Mouse (Mus musculus): ENCODE measurements at regions not wholly inside any gene's neighbourhood (a gene's known extent, or its start where the extent isn't known, plus 50 kb on each side); places are given as distances from the start of the nearest gene placed in this dataset.

DNA sequence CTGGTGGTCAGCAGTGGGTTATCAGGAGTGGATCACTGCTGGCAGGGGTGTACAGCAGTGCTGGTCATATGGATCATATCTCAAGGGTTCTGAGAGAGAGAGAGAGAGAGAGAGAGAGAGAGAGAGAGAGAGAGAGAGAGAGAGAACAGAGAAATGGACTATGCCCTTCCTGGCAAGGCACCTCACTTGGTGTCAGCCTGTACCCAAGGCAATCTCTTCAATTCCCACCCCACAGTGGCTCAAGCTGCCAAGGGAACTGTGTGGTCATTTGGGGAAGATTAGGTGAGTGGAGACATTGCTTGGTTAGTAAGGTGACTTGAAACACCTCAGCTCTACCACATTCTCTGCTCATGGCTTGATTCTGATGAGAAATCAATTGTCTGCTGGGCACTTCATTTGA, 80.8 kb upstream of the Agap1 start:
- Histone ChIP-seq H3K4me2 (no peak overlapping the region), H3K4me3 (ENCODE audit: low read depth, low read length) (no peak overlapping the region), H3K9me3 (replicated peaks; ENCODE audit: control insufficient read depth, low read length) (no peaks in the 10 kb centered on the region), H3K4me1 (ENCODE audit: control insufficient read depth, insufficient read depth, low read length) (no peaks in the 10 kb centered on the region), H3K27ac (ENCODE audit: low read depth, low read length) (no peak overlapping the region), H3K9ac (ENCODE audit: low read depth, low read length) (no peak overlapping the region), H3K36me3 (ENCODE audit: control insufficient read depth, insufficient read depth, low read length) (no peaks in the 10 kb centered on the region), H3K27me3 (ENCODE audit: control insufficient read depth, insufficient read depth, low read length) (no peaks in the 10 kb centered on the region)
- no peak for ATAC-seq (replicated peaks; ENCODE audit: insufficient number of reproducible peaks, low FRiP score, low TSS enrichment)

DNA sequence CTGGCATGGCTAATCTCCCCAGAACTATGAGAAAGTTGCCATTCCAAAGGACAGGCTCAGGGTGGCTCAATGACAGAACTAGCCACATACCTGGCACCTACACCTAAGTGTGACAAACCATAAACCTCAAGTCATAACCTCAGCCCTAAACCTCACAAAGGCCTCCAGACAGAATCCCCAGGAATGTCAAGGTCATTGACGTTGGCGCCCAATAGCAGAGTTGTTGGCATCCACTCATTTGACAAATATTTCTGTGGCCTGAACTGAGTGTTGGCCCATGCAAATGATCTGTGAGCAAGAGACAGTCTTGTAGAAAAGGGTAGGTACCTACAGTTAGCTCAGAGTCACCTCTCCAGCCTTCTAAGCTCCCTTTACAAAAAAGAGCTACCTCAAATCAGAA, 80.3 kb upstream of the Agap1 start:
- H3K4me3 ChIP-seq (ENCODE audit: low read depth, low read length), result no peak overlapping the region
- no peak overlapping the region for H3K27ac ChIP-seq (ENCODE audit: low read depth, low read length)
- H3K4me1 ChIP-seq (ENCODE audit: control insufficient read depth, insufficient read depth, low read length), result no peaks in the 10 kb centered on the region
- no peak overlapping the region for H3K4me2 ChIP-seq
- no peak for ATAC-seq (replicated peaks; ENCODE audit: insufficient number of reproducible peaks, low FRiP score, low TSS enrichment)
- no peaks in the 10 kb centered on the region for H3K27me3 ChIP-seq (ENCODE audit: control insufficient read depth, insufficient read depth, low read length)
- WGBS (ENCODE audit: insufficient replicate concordance), result 78% methylated on average over 2 of the region's 2 CpGs
- no peaks in the 10 kb centered on the region for H3K36me3 ChIP-seq (ENCODE audit: control insufficient read depth, insufficient read depth, low read length)
- H3K9ac ChIP-seq (ENCODE audit: low read depth, low read length), result no peak overlapping the region
- H3K9me3 ChIP-seq (replicated peaks; ENCODE audit: control insufficient read depth, low read length), result no peaks in the 10 kb centered on the region

DNA sequence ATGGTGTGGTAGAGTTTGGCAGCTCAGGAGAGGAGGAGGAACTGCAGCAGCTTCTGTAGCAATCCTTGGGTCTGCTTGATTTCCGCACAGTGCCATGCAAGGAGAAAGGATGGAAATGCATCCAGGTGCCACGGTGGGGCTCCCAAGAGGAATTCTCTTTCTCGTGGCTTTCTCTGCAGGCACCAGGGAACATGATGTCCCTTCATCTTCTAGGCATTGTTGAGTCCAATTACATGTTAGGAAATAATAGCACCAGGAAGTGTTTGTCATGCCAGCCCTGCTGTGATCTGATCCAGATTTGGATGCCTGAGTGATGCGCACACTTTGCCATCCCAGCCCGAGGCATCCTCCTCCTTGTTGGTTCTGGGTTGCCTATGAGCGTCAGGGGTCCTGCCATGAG, 72.6 kb upstream of the Agap1 start:
- no peak overlapping the region for H3K27ac ChIP-seq (ENCODE audit: low read depth, low read length)
- H3K36me3 ChIP-seq (ENCODE audit: control insufficient read depth, insufficient read depth, low read length), result no peaks in the 10 kb centered on the region
- H3K4me1 ChIP-seq (ENCODE audit: control insufficient read depth, insufficient read depth, low read length), result no peaks in the 10 kb centered on the region
- H3K27me3 ChIP-seq (ENCODE audit: control insufficient read depth, insufficient read depth, low read length), result no peaks in the 10 kb centered on the region
- ATAC-seq (replicated peaks; ENCODE audit: insufficient number of reproducible peaks, low FRiP score, low TSS enrichment), result no peak
- H3K4me2 ChIP-seq, result no peak overlapping the region
- no peak overlapping the region for H3K4me3 ChIP-seq (ENCODE audit: low read depth, low read length)
- H3K9ac ChIP-seq (ENCODE audit: low read depth, low read length), result no peak overlapping the region
- whole genome bisulfite sequencing (ENCODE audit: insufficient replicate concordance), result 77% methylated on average over 6 of the region's 6 CpGs
- no peaks in the 10 kb centered on the region for H3K9me3 ChIP-seq (replicated peaks; ENCODE audit: control insufficient read depth, low read length)

DNA sequence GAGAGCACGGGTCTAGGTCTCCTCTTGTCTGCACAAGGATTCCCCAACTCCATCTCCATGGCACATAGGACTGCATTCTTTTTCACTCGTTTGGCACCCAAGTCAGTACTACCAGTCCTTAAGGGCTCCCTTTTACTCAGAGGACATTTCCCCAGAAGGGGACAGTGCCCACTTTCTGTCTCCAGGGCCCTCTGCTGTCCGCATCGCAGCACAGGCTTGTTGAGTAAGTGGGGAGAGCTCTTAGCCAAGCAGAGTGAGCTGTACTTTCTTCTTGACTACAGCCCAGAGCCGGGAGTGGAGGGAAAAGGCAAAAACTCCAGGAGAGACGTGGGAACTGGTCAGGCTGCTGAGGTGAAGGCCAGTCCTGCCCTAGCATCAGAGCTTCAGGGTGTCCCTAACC, 69.5 kb upstream of the Agap1 start:
- Histone ChIP-seq H3K36me3 (ENCODE audit: control insufficient read depth, insufficient read depth, low read length) (no peaks in the 10 kb centered on the region), H3K4me2 (no peak overlapping the region), H3K4me3 (ENCODE audit: low read depth, low read length) (no peak overlapping the region), H3K27me3 (ENCODE audit: control insufficient read depth, insufficient read depth, low read length) (peaks cover 3% of the 10 kb centered on the region; the same call in 1 of the 2 replicates), H3K4me1 (ENCODE audit: control insufficient read depth, insufficient read depth, low read length) (no peaks in the 10 kb centered on the region), H3K9me3 (replicated peaks; ENCODE audit: control insufficient read depth, low read length) (no peaks in the 10 kb centered on the region), H3K27ac (ENCODE audit: low read depth, low read length) (no peak overlapping the region), H3K9ac (ENCODE audit: low read depth, low read length) (no peak overlapping the region)
- no peak for ATAC-seq (replicated peaks; ENCODE audit: insufficient number of reproducible peaks, low FRiP score, low TSS enrichment)
- WGBS (ENCODE audit: insufficient replicate concordance), result 59% methylated on average over 6 of the region's 6 CpGs

DNA sequence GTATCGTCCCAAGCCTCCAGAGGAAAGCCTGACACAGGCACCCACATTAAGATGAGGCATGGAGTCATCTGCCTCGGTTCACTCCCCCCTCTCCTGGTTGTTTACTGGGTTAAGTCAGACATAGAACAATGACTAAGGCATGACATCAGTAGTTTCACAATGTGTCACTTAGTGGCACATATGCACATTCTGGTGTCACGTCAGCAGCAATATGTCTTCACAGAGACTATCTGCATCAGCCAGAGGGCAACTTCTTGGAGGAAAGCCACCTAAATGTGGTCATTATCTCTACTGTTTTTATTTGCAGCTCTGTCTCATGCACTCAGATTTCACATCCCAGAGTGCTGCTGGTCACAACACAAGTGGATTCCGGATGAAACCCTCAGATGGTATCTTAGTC, 61.9 kb upstream of the Agap1 start:
- Histone ChIP-seq H3K36me3 (ENCODE audit: control insufficient read depth, insufficient read depth, low read length) (no peaks in the 10 kb centered on the region), H3K4me1 (ENCODE audit: control insufficient read depth, insufficient read depth, low read length) (no peaks in the 10 kb centered on the region), H3K9ac (ENCODE audit: low read depth, low read length) (no peak overlapping the region), H3K4me3 (ENCODE audit: low read depth, low read length) (no peak overlapping the region), H3K9me3 (replicated peaks; ENCODE audit: control insufficient read depth, low read length) (no peaks in the 10 kb centered on the region), H3K27me3 (ENCODE audit: control insufficient read depth, insufficient read depth, low read length) (peaks cover 3% of the 10 kb centered on the region; the same call in 1 of the 2 replicates), H3K4me2 (no peak overlapping the region), H3K27ac (ENCODE audit: low read depth, low read length) (no peak overlapping the region)
- ATAC-seq (replicated peaks; ENCODE audit: insufficient number of reproducible peaks, low FRiP score, low TSS enrichment), result no peak
- WGBS (ENCODE audit: insufficient replicate concordance), result 66% methylated on average over 4 of the region's 4 CpGs

DNA sequence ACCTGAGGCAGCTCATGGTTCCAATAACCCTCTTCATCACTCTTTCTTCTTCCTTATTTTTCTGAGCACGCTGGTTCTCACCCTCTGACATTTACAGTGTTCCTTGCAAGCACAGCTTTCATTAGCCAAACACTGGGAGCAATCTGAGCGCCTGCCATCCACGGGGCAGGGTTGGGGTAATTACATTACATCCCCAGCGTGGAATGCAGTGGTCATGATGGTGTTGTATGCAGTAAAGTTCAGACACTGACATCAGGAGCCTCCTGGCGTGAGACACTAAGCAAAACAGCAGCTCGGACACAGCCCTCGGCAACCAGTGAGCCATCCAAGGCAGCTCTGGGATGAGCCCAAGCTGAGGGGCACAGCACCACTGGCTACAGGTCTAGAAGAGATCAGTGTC, 60.1 kb upstream of the Agap1 start:
- Histone ChIP-seq H3K9ac (ENCODE audit: low read depth, low read length) (no peak overlapping the region), H3K27me3 (ENCODE audit: control insufficient read depth, insufficient read depth, low read length) (no peaks in the 10 kb centered on the region), H3K9me3 (replicated peaks; ENCODE audit: control insufficient read depth, low read length) (no peaks in the 10 kb centered on the region), H3K4me2 (no peak overlapping the region), H3K36me3 (ENCODE audit: control insufficient read depth, insufficient read depth, low read length) (no peaks in the 10 kb centered on the region), H3K4me3 (ENCODE audit: low read depth, low read length) (no peak overlapping the region), H3K27ac (ENCODE audit: low read depth, low read length) (no peak overlapping the region), H3K4me1 (ENCODE audit: control insufficient read depth, insufficient read depth, low read length) (no peaks in the 10 kb centered on the region)
- WGBS (ENCODE audit: insufficient replicate concordance), result 55% methylated on average over 7 of the region's 7 CpGs
- ATAC-seq (replicated peaks; ENCODE audit: insufficient number of reproducible peaks, low FRiP score, low TSS enrichment), result no peak

DNA sequence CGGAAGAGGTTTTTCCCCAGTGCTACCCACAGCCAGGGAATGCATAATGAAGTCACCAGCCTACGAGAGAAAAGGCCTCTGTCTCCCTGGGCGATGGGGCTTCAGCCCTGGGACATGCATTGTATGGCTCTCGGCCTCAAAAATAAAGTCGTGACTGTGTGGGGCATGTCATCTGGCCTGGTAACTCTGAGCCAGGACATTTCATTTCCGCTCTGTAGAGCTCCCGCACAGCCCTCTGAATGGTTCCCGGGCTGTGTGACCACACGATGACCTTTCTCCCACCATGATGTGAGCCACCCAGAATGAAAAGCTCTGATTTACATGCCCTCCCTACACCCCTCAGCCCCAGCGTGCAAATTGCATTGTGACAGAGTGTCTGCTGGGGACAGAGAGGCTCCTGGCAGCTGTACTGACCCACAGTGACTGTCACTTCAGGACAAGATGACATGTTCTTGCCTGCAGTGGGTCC, 53.8 kb upstream of the Agap1 start:
- H3K4me1 ChIP-seq (ENCODE audit: control insufficient read depth, insufficient read depth, low read length), result no peaks in the 10 kb centered on the region
- no peak overlapping the region for H3K4me3 ChIP-seq (ENCODE audit: low read depth, low read length)
- no peak overlapping the region for H3K9ac ChIP-seq (ENCODE audit: low read depth, low read length)
- H3K36me3 ChIP-seq (ENCODE audit: control insufficient read depth, insufficient read depth, low read length), result no peaks in the 10 kb centered on the region
- no peaks in the 10 kb centered on the region for H3K27me3 ChIP-seq (ENCODE audit: control insufficient read depth, insufficient read depth, low read length)
- H3K4me2 ChIP-seq, result no peak overlapping the region
- ATAC-seq (replicated peaks; ENCODE audit: insufficient number of reproducible peaks, low FRiP score, low TSS enrichment), result no peak
- no peak overlapping the region for H3K27ac ChIP-seq (ENCODE audit: low read depth, low read length)
- WGBS (ENCODE audit: insufficient replicate concordance), result 67% methylated on average over 10 of the region's 10 CpGs
- H3K9me3 ChIP-seq (replicated peaks; ENCODE audit: control insufficient read depth, low read length), result no peaks in the 10 kb centered on the region

DNA sequence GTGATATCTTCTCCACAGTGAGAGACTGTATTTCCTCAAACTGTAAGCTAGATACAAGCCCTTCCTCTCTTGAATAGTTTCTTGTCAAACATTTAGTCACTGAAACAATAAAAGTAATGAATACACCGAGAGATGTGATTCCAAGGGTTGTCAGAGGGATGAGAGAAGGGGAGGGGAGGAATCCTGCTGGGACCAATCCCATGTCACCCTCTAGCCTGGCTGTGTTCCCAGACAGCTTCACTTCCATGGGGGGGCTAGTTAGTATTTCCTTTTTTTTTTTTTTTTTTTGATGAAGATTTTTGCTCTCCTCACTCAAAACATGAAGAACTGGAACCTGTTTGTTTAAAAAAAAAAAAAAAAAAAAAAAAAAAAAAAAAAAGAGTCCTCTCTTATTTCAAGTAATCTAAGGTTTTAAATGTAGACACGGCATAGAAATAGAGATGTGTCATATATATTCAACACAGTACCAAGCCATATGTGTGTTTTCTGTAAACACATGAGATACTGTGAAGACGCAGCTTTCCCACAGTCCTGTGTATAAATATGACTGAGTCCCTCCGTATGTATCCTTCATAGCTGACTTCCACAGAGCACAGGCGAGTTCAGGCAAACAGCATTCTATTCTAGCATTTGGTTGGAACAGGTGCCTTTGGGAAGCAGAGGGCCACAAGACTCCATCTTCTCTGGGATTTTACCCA, 51.9 kb upstream of the Agap1 start:
- WGBS (ENCODE audit: insufficient replicate concordance), result 79% methylated on average over 5 of the region's 5 CpGs
- Histone ChIP-seq H3K9me3 (replicated peaks; ENCODE audit: control insufficient read depth, low read length) (no peaks in the 10 kb centered on the region), H3K4me3 (ENCODE audit: low read depth, low read length) (no peak overlapping the region), H3K9ac (ENCODE audit: low read depth, low read length) (no peak overlapping the region), H3K27ac (ENCODE audit: low read depth, low read length) (no peak overlapping the region), H3K36me3 (ENCODE audit: control insufficient read depth, insufficient read depth, low read length) (no peaks in the 10 kb centered on the region), H3K4me2 (no peak overlapping the region), H3K27me3 (ENCODE audit: control insufficient read depth, insufficient read depth, low read length) (no peaks in the 10 kb centered on the region), H3K4me1 (ENCODE audit: control insufficient read depth, insufficient read depth, low read length) (no peaks in the 10 kb centered on the region)
- ATAC-seq (replicated peaks; ENCODE audit: insufficient number of reproducible peaks, low FRiP score, low TSS enrichment), result no peak

DNA sequence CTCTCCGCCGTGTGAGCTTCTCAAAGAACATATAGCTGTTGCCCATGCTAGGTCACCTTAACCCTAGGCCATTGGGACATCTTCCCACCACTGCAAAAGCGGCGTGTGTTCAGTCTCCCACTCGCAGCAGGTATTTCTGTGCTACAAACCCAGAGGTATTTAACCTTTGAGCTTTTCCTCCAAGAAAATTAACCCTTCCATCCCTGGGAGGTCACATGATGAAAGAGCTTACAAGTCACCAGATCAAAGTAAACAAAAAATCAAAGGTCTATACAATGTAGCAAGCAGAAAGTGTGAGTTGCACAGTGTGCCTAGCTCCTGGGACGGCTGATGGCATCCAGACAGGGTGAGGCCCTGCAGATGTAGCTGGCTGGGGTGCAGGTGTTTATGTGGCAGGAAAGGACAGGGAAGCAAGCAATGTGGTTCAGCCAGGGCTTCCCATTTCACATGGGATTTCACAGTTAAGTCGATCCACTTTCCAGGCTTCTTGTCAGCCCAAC, 51.0 kb upstream of the Agap1 start:
- Histone ChIP-seq H3K4me1 (ENCODE audit: control insufficient read depth, insufficient read depth, low read length) (no peaks in the 10 kb centered on the region), H3K27me3 (ENCODE audit: control insufficient read depth, insufficient read depth, low read length) (no peaks in the 10 kb centered on the region), H3K36me3 (ENCODE audit: control insufficient read depth, insufficient read depth, low read length) (no peaks in the 10 kb centered on the region), H3K4me3 (ENCODE audit: low read depth, low read length) (no peak overlapping the region), H3K4me2 (no peak overlapping the region), H3K9me3 (replicated peaks; ENCODE audit: control insufficient read depth, low read length) (no peaks in the 10 kb centered on the region), H3K27ac (ENCODE audit: low read depth, low read length) (no peak overlapping the region), H3K9ac (ENCODE audit: low read depth, low read length) (no peak overlapping the region)
- WGBS (ENCODE audit: insufficient replicate concordance), result 74% methylated on average over 7 of the region's 7 CpGs
- ATAC-seq (replicated peaks; ENCODE audit: insufficient number of reproducible peaks, low FRiP score, low TSS enrichment), result no peak
